Mouse (Mus musculus): Measurements from ENCODE around the gene Ttll4.

DNA sequence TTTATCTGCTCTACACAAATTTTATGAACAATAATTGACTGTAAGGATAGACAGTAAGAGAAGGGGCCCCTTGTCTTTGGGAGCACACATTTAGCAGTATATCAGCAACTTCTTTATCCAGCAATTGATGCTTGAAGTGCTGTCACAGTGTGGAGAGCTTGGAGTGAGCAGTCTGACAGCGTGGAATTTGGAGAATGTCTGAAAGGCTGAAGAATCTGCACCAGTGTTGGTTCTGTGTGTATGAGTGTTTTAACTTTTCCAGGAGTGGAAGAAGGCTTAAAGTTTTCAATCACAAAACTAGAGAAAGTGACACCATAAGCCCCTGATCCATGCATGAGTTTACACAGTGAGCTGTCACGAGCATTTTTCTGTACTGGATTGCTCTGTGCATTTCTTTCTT, 18.0 kb upstream of the Ttll4 start:
- no peak for TF ChIP-seq HCFC1 (IDR thresholded peaks at IDR 0.05; ENCODE audit: borderline replicate concordance, insufficient read depth, low read length)
- no peak for TF ChIP-seq ZC3H11A (IDR thresholded peaks at IDR 0.05; ENCODE audit: borderline replicate concordance, low read depth, low read length)

Data from ES-E14 (cell line).